Mouse (Mus musculus) intestine, embryonic 15.5 days (tissue): Measurements from ENCODE around the gene Prm2. TPM values are rescaled to one million over a fixed set of nuclear protein-coding genes. Genes with fewer than 3 reads are reported as not detected.

ENCODE experiments used
- ATAC-seq: fragments of 200-750 bp; cut with Nextera tagmentation; 2 replicates; pipeline ENCODE4 v1.8.0; 2017; ENCODE audit warnings: moderate TSS enrichment, moderate library complexity
- H3K27ac ChIP-seq: fragments of 300-500 bp; sonication (generic); 2 replicates; pipeline ENCODE4 v1.5.1; 2015; ENCODE audit warnings: mild to moderate bottlenecking, inconsistent platforms
- H3K27me3 ChIP-seq: fragments of 300-500 bp; sonication (generic); replicated peaks from 2 replicates; pipeline ENCODE4 v1.6.1; 2015; ENCODE audit warnings: inconsistent platforms
- H3K36me3 ChIP-seq: fragments of 300-500 bp; sonication (generic); 2 replicates; pipeline ENCODE4 v1.6.1; 2015; ENCODE audit warnings: inconsistent platforms
- H3K4me1 ChIP-seq: fragments of 300-500 bp; sonication (generic); replicated peaks from 2 replicates; pipeline ENCODE4 v1.6.1; 2015; ENCODE audit warnings: inconsistent platforms
- H3K4me2 ChIP-seq: fragments of 300-500 bp; sonication (generic); replicated peaks from 2 replicates; pipeline ENCODE4 v1.6.1; 2015; ENCODE audit warnings: mild to moderate bottlenecking, inconsistent platforms
- H3K4me3 ChIP-seq: fragments of 300-500 bp; sonication (generic); replicated peaks from 2 replicates; pipeline ENCODE4 v1.5.1; 2015; ENCODE audit warnings: inconsistent platforms
- H3K9ac ChIP-seq: fragments of 300-500 bp; sonication (generic); 2 replicates; pipeline ENCODE4 v1.6.1; 2015; ENCODE audit warnings: inconsistent platforms
- H3K9me3 ChIP-seq: fragments of 300-500 bp; sonication (generic); 2 replicates; pipeline ENCODE4 v1.6.1; 2016; ENCODE audit warnings: inconsistent platforms
- WGBS: fragments of 180-500 bp; shearing (Covaris S2); methylation state at CpG from one replicate; pipeline ENCODE4 v1.1.7; 2015; 5-methylcytosine and 5-hydroxymethylcytosine counted together
- polyA plus RNA-seq: library from polyadenylated mRNA; unstranded; fragments of >200 nt; fragmentation: Nextera tagmentation; extraction: Ambion mirVana; gene quantifications from 2 replicates; pipeline ENCODE4 v1.2.1, GENCODE M21; 2015

Gene Prm2
- polyA plus RNA-seq, 1 experiment from 2014 or later, result not detected

DNA sequence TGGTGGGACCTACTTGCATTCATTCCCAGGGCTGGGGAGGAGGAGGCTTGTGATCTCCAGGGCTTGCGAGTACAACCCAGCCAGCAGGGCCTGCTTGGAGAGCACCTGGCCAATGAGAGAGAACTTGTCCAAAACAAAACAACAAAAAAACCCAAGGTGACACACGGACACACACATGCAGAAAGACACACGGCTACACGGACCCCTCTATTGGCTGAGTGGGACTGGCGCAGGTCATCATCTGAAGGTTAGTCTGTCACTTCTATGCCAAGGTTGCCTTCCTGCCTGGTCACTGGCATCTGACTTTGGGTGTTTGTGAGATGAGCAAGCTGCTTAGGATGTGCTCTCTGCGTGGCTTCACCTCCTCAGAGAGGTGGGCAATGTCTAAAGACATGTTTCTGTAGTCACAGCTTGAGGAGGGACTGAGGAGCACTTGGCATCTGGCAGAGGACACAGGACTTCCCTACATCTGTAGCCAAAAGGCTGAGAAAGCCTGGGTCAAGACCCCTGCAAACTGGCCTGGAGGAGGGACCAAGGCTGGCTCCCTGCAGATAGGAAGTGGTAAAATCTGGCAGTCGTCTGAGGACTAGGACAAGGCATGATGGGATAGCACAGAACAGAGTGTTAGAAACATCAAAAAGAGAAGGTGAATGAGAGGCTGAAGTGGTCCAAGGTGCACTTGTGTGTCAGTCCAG is 32.0 kb upstream of the Prm2 start:
- Histone ChIP-seq H3K4me3 (no peak overlapping the region), H3K4me2 (no peak overlapping the region)
- ATAC-seq, result no peak

DNA sequence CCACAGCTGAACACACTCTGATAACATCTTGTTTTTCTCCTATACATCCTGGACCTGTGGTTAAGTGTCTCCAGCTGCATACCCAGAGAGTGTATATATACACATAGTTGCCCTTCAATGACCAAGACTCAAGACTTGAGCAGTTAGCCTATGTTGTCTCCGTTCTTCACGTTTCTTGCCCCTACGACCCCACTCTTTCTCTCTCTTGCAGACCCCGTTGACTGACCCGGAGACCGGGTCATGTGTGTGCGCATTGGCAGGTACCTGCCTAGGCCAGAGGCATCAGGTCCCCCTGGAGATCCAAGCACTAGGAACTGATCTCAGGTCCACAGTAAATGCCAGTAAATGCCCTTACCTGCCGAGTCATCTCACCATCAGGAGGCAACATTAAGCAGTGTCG is 31.3 kb upstream of the Prm2 start:
- 87% methylated on average over 9 of the region's 9 CpGs for WGBS
- H3K9me3 ChIP-seq, result no peaks in the 10 kb centered on the region
- ATAC-seq, result no peak

More for the DNA sequence above, 32.0 kb upstream of the Prm2 start:
- Histone ChIP-seq H3K9me3 (no peaks in the 10 kb centered on the region), H3K27me3 (no peaks in the 10 kb centered on the region), H3K36me3 (no peaks in the 10 kb centered on the region), H3K27ac (no peak overlapping the region), H3K9ac (no peak overlapping the region), H3K4me1 (no peaks in the 10 kb centered on the region)
- WGBS, result 79% methylated on average over 7 of the region's 7 CpGs

DNA sequence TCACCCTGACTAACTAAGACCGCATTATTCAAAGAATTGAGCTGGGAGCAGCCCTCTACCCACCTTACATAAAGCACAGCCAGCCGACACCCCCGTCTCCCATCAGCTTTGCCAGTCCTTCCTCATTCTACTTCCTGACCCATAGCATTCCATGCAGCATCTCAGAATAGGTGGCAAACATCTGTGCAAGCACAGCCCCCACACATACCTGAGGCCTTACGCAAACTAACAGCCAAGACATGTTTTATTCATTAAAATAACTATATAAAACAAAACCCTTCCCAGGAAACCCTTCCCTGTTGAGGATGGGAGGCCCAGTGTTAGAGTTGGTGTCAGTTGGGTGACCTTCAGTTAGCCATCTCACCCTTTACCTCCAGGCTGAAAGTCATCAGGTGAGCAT is 29.9 kb upstream of the Prm2 start:
- Histone ChIP-seq H3K9ac (no peak overlapping the region), H3K36me3 (no peaks in the 10 kb centered on the region), H3K9me3 (no peaks in the 10 kb centered on the region), H3K4me2 (no peak overlapping the region), H3K4me1 (peaks cover 5% of the 10 kb centered on the region; the same call in 1 of the 2 replicates), H3K4me3 (no peak overlapping the region), H3K27ac (no peak overlapping the region), H3K27me3 (no peaks in the 10 kb centered on the region)
- no peak for ATAC-seq
- WGBS, result 85% methylated on average over 4 of the region's 4 CpGs

More for the DNA sequence above, 31.3 kb upstream of the Prm2 start:
- Histone ChIP-seq H3K36me3 (no peaks in the 10 kb centered on the region), H3K9ac (no peak overlapping the region), H3K27me3 (no peaks in the 10 kb centered on the region), H3K4me3 (no peak overlapping the region), H3K4me2 (no peak overlapping the region), H3K4me1 (no peaks in the 10 kb centered on the region), H3K27ac (no peak overlapping the region)

DNA sequence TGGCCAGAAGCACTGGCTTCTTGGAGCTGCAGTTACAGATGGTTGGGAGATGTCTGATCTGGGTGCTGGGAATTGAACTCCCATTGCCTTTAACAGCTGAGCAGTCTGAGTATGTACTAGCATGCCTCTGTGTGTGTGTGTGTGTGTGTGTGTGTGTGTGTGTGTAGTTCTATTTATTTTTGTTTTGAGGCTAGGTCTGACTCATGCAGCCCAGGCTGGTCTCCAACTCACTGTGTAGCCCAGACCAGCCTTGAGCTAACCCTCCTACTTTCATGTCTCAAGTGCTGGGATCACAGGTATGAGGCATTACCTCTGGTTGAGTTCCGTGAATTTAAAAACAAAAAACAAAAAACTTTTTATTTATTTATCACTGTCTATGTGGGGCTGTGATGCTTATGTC is 28.6 kb upstream of the Prm2 start:
- Histone ChIP-seq H3K9me3 (no peaks in the 10 kb centered on the region), H3K27ac (no peak overlapping the region), H3K36me3 (no peaks in the 10 kb centered on the region), H3K27me3 (no peaks in the 10 kb centered on the region), H3K4me2 (no peak overlapping the region), H3K9ac (no peak overlapping the region), H3K4me3 (no peak overlapping the region), H3K4me1 (peaks cover 5% of the 10 kb centered on the region; the same call in 1 of the 2 replicates)
- 85% methylated on average over 1 of the region's 1 CpGs for WGBS
- no peak for ATAC-seq

DNA sequence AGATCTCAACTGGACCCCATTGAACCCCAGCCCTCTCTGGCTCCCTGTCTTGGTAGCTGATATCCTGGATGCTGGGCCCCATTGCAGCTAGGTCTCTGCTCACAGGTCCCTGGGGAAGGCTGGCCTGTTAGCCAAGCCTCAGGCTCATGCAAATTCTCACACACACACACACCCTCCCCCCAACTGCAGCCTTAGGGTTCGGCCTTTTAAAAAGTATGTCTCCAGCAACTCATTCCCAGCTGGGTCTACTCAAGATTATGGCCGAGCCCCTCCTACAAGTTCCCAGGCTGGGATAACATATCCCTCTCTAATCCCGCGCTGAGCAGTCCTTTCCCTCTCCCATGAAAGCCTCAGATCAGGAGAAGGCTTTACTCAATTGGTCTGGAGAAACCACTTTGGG is 25.5 kb upstream of the Prm2 start:
- peaks cover 8% of the 10 kb centered on the region; the same call in 1 of the 2 replicates for H3K4me1 ChIP-seq
- no peak overlapping the region for H3K4me3 ChIP-seq
- no peak overlapping the region for H3K4me2 ChIP-seq
- H3K9ac ChIP-seq, result no peak overlapping the region
- WGBS, result 53% methylated on average over 4 of the region's 4 CpGs
- peak; percentile 60; the same call in 1 of the 2 replicates for ATAC-seq
- no peaks in the 10 kb centered on the region for H3K36me3 ChIP-seq
- H3K27me3 ChIP-seq, result no peaks in the 10 kb centered on the region
- no peaks in the 10 kb centered on the region for H3K9me3 ChIP-seq
- H3K27ac ChIP-seq, result no peak overlapping the region

DNA sequence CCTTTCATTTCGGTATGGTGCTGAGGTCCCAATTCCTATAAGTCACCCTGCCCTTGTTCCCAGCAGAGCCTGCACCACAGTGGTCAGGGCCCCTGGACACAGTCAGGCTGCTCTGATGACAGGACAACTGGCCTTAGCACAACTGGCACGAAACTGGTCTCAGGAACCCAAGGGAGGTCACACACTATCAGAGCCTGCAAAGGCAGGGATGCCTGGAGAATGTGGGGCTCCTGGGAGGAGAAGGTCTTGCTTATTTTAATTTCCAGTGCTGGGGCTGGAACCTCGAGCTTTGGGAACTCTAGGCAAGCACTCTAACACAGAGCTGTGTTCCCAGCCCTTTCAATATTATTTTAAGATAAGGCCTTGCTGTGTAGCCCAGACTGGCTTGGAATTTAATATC is 24.0 kb upstream of the Prm2 start:
- H3K4me3 ChIP-seq, result no peak overlapping the region
- H3K27me3 ChIP-seq, result no peaks in the 10 kb centered on the region
- no peaks in the 10 kb centered on the region for H3K9me3 ChIP-seq
- peaks cover 8% of the 10 kb centered on the region; the same call in 1 of the 2 replicates for H3K4me1 ChIP-seq
- no peak overlapping the region for H3K27ac ChIP-seq
- 74% methylated on average over 3 of the region's 3 CpGs for WGBS
- H3K36me3 ChIP-seq, result no peaks in the 10 kb centered on the region
- H3K9ac ChIP-seq, result no peak overlapping the region
- H3K4me2 ChIP-seq, result no peak overlapping the region
- no peak for ATAC-seq

DNA sequence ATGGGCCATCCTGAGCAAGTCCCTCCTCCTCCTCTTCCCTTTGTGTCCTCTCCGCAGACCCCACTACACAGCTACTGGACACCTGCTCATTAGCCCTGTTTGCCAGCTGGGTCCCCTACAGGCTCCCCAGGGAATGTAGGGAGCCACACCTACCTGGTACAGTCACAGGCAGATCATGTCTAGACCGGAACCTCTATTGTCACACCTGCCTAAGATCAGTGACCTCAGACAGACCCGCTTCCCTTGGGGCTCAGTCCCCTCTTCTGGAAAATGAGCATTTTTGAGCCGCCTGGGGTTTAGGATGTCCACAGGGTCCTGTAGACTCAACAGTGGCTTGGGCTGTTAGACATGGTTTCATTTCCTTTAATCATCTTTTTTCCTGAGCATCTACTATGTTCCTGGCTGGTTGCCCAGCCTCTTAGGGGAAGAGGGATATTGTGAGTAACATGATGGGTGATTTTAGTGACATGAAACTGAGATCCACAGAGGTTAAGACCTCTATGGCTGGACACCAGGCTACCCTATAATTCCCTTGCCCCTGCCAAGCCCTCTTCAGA is 22.7 kb upstream of the Prm2 start:
- ATAC-seq, result no peak
- Histone ChIP-seq H3K4me3 (no peak overlapping the region), H3K36me3 (no peaks in the 10 kb centered on the region), H3K9ac (no peak overlapping the region), H3K27me3 (no peaks in the 10 kb centered on the region), H3K4me2 (no peak overlapping the region), H3K9me3 (no peaks in the 10 kb centered on the region), H3K27ac (no peak overlapping the region), H3K4me1 (peaks cover 8% of the 10 kb centered on the region; the same call in 1 of the 2 replicates)
- WGBS, result 79% methylated on average over 4 of the region's 4 CpGs

DNA sequence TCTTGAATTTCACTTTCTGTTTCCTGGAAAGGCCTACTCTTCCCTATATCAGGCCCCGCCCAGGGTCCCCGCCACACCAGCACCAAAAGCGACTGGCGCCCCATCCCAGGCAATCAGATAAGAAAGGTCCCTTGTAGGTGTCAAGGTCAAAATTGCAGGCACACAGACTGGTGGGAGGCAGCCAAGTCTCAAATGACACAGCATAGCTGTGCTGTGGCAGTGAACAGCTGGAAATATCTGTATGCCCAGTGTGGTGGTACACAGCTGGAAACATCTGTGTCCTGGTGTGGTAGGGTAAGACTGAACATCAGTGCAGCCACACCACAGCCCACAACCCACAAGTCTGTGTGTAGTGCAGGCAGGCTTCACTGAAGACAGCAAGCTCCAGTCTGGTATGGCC is 18.9 kb upstream of the Prm2 start:
- Histone ChIP-seq H3K4me3 (no peak overlapping the region), H3K27ac (no peak overlapping the region), H3K9me3 (no peaks in the 10 kb centered on the region), H3K9ac (no peak overlapping the region), H3K27me3 (no peaks in the 10 kb centered on the region), H3K4me1 (0 out of 2 replicates have a peak, but pooled peaks cover 3% of the 10 kb centered on the region), H3K4me2 (no peak overlapping the region), H3K36me3 (no peaks in the 10 kb centered on the region)
- peak; percentile 29; the same call in 1 of the 2 replicates for ATAC-seq
- WGBS, result 57% methylated on average over 4 of the region's 4 CpGs

DNA sequence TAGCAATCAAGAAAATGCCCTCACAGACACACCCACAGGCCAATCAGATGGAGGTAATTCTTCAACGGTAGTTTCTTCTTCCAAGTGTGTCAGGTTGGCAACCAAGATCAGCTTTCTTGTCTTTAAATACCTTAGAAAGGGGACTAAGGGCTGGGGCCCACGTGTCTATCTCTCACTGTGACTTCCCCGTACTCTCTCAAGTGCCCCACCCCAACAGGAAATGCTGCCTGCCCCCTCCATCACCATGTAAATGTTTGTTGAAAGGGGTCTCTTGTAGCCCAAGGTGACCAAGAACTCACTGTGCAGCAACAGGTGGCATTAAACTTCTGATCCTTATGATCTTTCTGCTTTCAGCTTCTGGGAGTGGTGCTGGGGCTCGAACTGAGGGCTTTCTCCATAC is 17.8 kb upstream of the Prm2 start:
- H3K4me2 ChIP-seq, result no peak overlapping the region
- no peaks in the 10 kb centered on the region for H3K36me3 ChIP-seq
- no peak overlapping the region for H3K9ac ChIP-seq
- H3K27ac ChIP-seq, result no peak overlapping the region
- 0 out of 2 replicates have a peak, but pooled peaks cover 3% of the 10 kb centered on the region for H3K4me1 ChIP-seq
- H3K4me3 ChIP-seq, result no peak overlapping the region
- H3K9me3 ChIP-seq, result no peaks in the 10 kb centered on the region
- WGBS, result 75% methylated on average over 4 of the region's 4 CpGs
- H3K27me3 ChIP-seq, result no peaks in the 10 kb centered on the region
- no peak for ATAC-seq

DNA sequence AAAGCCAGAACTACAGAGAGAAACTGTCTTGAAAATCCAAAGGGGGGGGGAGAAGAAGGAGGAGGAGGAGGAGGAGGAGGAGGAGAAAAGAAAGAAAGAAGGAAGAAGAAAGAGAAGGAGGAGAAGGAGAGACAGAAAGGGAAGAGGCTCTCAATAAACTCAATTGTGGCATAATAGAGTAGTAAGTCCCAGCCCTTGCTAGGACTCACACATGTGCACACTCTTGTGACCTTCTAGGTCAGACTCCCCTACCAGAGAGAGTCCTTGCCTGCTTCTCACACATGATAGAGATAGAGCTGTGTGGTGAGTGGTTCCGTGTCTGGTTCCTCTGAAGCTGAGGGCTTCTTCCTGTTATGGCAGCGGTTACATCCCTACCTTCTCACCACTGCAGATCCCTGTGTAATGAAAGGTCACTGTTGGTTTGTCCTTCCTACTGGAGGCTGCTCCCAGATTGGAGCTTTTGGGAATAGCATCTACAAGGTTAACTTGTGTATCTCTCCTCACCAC is 17.0 kb upstream of the Prm2 start, which contains the start of gene Gm11172:
Gm11172 (plus strand) TSS at position 51 of the 507 bp plus-strand sequence.
- ATAC-seq, result no peak
- WGBS, result 94% methylated on average over 2 of the region's 2 CpGs
- Histone ChIP-seq H3K4me1 (no peaks in the 10 kb centered on the region), H3K9me3 (no peaks in the 10 kb centered on the region), H3K4me3 (no peak within 1 kb of the TSS), H3K27ac (no peak within 1 kb of the TSS), H3K36me3 (no peaks in the 10 kb centered on the region), H3K4me2 (no peak within 1 kb of the TSS), H3K9ac (no peak within 1 kb of the TSS), H3K27me3 (no peaks in the 10 kb centered on the region)

DNA sequence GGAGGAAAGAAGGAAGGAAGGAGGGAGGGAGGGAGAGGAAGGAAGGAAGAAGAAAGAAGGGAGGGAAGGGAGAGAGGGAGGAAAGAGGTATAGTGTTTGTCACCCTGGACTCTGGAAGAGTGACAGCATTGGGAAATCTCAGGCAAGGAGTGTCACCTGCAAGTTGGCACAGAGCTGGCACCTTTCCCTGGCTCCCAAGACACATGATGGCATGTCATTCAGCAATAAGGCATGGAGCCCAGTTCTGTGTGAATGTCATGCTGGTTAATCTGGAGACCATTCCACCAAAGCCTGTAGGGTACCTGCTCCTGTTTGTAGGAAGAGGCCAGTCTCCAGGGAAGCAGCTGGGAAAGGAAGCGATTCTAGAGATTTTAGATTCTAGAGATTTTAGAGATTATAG is 14.4 kb upstream of the Prm2 start:
- Histone ChIP-seq H3K27ac (no peak overlapping the region), H3K9me3 (no peaks in the 10 kb centered on the region), H3K36me3 (no peaks in the 10 kb centered on the region), H3K27me3 (no peaks in the 10 kb centered on the region), H3K4me2 (no peak overlapping the region), H3K4me1 (no peaks in the 10 kb centered on the region), H3K4me3 (no peak overlapping the region), H3K9ac (no peak overlapping the region)
- 88% methylated on average over 1 of the region's 1 CpGs for WGBS
- ATAC-seq, result no peak

DNA sequence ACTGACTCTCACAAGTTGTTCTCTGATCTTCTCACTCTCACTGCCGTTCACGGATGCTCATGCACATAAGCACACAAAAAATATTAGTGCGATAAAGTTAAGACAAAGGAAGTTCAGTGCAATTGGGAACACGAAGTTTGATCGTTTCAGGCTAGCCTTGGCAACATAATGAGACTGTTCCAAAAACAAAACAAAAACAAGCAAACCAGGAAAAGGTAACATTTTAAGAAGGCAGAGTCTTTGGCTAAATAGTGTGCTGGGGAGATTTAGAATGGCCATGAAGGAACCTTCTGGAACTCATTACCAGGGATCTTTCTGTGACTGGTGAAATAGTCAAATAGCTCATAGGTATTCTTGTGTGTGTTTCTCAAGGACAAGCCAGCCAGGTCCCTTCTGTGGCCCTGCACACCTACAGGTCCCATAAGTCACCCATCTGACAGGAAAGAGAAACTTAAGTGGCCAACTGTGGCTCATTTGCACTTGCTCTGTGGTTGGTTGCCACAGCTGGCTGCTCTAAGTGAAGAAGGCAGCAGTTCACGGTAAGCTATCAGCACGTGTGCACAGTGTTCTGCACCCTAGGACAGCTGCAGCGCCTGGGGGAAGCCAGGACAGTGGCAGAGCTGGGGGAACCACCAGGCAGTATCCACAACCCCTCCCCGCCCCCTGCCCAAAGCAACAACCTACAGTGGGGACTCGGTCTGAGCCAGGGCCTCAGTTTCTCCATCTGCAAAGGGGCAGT is 10.0 kb upstream of the Prm2 start, which contains the start of gene Prm1:
Prm1 (minus strand) TSS at position 51 of the 739 bp plus-strand sequence.
- WGBS, result 85% methylated on average over 10 of the region's 10 CpGs
- Histone ChIP-seq H3K9ac (no peak within 1 kb of the TSS), H3K9me3 (no peaks in the 10 kb centered on the region), H3K27me3 (no peaks in the 10 kb centered on the region), H3K4me2 (no peak within 1 kb of the TSS), H3K4me1 (no peaks in the 10 kb centered on the region), H3K27ac (no peak within 1 kb of the TSS), H3K4me3 (no peak within 1 kb of the TSS), H3K36me3 (no peaks in the 10 kb centered on the region)
- ATAC-seq, result no peak
